Mouse (Mus musculus) kidney, adult 2 months (tissue): ENCODE data around the gene Rassf3.

ENCODE experiments used
- CTCF ChIP-seq: fragments of 200-500 bp; conservative IDR thresholded peaks from 2 replicates; pipeline ENCODE4 v1.5.1; 2011; ENCODE audit warnings: low read depth, mild to moderate bottlenecking, control low read depth, low read length, moderate library complexity, mixed read lengths; ENCODE audit not compliant: insufficient read depth, insufficient read length
- POLR2A ChIP-seq: fragments of 200-500 bp; IDR thresholded peaks from one replicate; pipeline ENCODE4 v1.6.1; 2011; ENCODE audit warnings: low read depth, low read length, control low read depth

DNA sequence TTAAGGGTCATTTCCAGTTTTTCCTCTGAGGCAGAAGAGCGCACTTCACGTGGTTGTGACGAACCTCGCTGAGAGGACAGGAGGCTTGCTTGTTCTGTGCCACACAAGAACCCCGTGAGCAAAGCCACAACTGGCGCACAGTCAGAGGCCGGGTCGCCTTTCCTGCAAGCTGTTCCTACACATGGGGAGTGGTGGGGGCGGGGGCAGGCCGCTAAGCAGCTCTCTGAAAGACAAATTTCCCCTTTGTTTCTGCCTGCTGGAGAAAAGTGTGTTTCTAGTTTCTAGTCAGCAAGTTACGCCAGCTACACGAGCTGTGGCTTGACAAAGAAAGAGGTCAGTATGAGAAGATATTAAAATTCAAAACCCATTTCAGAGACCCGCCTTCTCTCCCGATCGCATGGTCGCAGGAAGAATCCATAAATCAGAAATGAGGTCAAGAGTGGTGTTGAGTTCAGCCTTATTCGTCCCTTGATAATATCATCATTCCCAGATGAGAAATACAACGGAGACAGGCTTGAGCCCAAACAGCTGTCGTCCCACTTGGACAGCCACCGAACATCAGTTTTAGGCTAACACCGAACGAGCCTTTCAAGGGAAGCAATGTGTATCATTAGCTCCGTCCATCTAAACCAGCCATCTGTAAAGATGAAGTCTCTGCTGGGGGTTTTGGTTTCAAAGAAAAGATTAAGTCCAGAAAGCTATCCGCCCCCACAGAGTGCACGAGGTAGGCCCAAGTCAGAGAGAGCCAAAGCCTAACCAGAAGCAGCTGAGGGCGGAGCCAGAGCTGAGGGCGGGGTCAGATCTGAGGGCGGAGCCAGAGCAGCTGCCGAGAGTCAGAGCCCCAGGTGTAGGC lies 30.8 kb upstream of the Rassf3 start:
- TF ChIP-seq CTCF (no peak), POLR2A (no peak)
